Mouse (Mus musculus): ENCODE data around the gene Cela3b. TPM values are rescaled to one million over a fixed set of nuclear protein-coding genes. Genes with fewer than 3 reads are reported as not detected.

Cela3b gene
- total RNA-seq, 2 experiments from 2014 or later = 0.34 TPM; not detected in 1

- DNase-seq (ENCODE audit: low spot score) = peak; percentile 72
Measured at GRCm38 (mm10) chr4:137375314-137376278, 54.7 kb downstream of the Cela3b start.

GRCm38 (mm10) chr4:137373711-137374110 lies 56.6 kb downstream of the Cela3b start:
- no peak for DNase-seq (ENCODE audit: low spot score)

- DNase-seq (ENCODE audit: low spot score) = no peak
Measured at GRCm38 (mm10) chr4:137371596-137372523, 58.5 kb downstream of the Cela3b start.

Other genes starting within 250 kb of the Cela3b start
- 10 to 100 TPM; 11.3 to 12.9 TPM for gene Wnt4, start 153.1 kb downstream of the Cela3b start, total RNA-seq (2021)
- 100 to 1,000 TPM; 167 to 172 TPM for gene Cdc42, start 72.8 kb downstream of the Cela3b start, total RNA-seq (2021)
- not detected for gene Cela3a, start 20.7 kb downstream of the Cela3b start, total RNA-seq (2021)
- gene 1700013G24Rik, start 22.7 kb upstream of the Cela3b start, total RNA-seq (2021) = not detected
- gene Hspg2, start 38.2 kb upstream of the Cela3b start, total RNA-seq (2021) = 10 to 100 TPM; 53.7 to 61.6 TPM
- not detected for gene Ldlrad2, start 144.0 kb upstream of the Cela3b start, total RNA-seq (2021)
- gene Usp48, start 163.2 kb upstream of the Cela3b start, total RNA-seq (2021) = 10 to 100 TPM; 24.9 to 27.3 TPM
- 10 to 100 TPM in 1 of 2 experiments, 1 to 10 TPM in 1; 8.3 to 10.2 TPM for gene Rap1gap, start 234.2 kb upstream of the Cela3b start, total RNA-seq (2021)